Mouse (Mus musculus): ENCODE data around the gene 2010300C02Rik. TPM values are rescaled to one million over a fixed set of nuclear protein-coding genes. Genes with fewer than 3 reads are reported as not detected.

2010300C02Rik gene
- polyA plus RNA-seq, 1 experiment from 2014 or later = 0.81 TPM

- no peak overlapping the region for H3K9ac ChIP-seq (ENCODE audit: low read length)
- DNase-seq (ENCODE audit: low spot score) = no peak
- no peak overlapping the region for H3K4me2 ChIP-seq (ENCODE audit: low read depth)
- no peak overlapping the region for H3K4me3 ChIP-seq (ENCODE audit: low read depth, low read length)
- no peak for ATAC-seq (ENCODE audit: insufficient read depth, low FRiP score, low TSS enrichment)
- H3K36me3 ChIP-seq (ENCODE audit: control insufficient read depth, insufficient read depth, low read length) = no peaks in the 10 kb centered on the region
- no peak overlapping the region for H3K27ac ChIP-seq (ENCODE audit: low read depth, low read length)
- no peaks in the 10 kb centered on the region for H3K27me3 ChIP-seq (ENCODE audit: control insufficient read depth, insufficient read depth, low read length)
- no peaks in the 10 kb centered on the region for H3K9me3 ChIP-seq (ENCODE audit: control insufficient read depth, low read length)
- H3K4me1 ChIP-seq (ENCODE audit: control insufficient read depth, insufficient read depth, low read length) = no peaks in the 10 kb centered on the region
- WGBS = 93% methylated on average over 5 of the region's 5 CpGs
These were observed 16.0 kb upstream of the 2010300C02Rik start for GRCm38 (mm10) chr1:37735932-37736331.

- H3K4me1 ChIP-seq (ENCODE audit: control insufficient read depth, insufficient read depth, low read length) = no peaks in the 10 kb centered on the region
- no peak overlapping the region for H3K4me3 ChIP-seq (ENCODE audit: low read depth, low read length)
- ATAC-seq (ENCODE audit: insufficient read depth, low FRiP score, low TSS enrichment) = no peak
- 78% methylated on average over 7 of the region's 7 CpGs for WGBS
- no peaks in the 10 kb centered on the region for H3K9me3 ChIP-seq (ENCODE audit: control insufficient read depth, low read length)
- H3K9ac ChIP-seq (ENCODE audit: low read length) = no peak overlapping the region
- H3K27me3 ChIP-seq (ENCODE audit: control insufficient read depth, insufficient read depth, low read length) = no peaks in the 10 kb centered on the region
- H3K27ac ChIP-seq (ENCODE audit: low read depth, low read length) = no peak overlapping the region
- no peak overlapping the region for H3K4me2 ChIP-seq (ENCODE audit: low read depth)
- no peak for DNase-seq (ENCODE audit: low spot score)
- no peaks in the 10 kb centered on the region for H3K36me3 ChIP-seq (ENCODE audit: control insufficient read depth, insufficient read depth, low read length)
These were observed 15.0 kb upstream of the 2010300C02Rik start for GRCm38 (mm10) chr1:37734841-37735240.

GRCm38 (mm10) chr1:37729353-37729752, 9.5 kb upstream of the 2010300C02Rik start:
- Histone ChIP-seq H3K27ac (ENCODE audit: low read depth, low read length) (no peak overlapping the region), H3K4me3 (ENCODE audit: low read depth, low read length) (no peak overlapping the region), H3K9me3 (ENCODE audit: control insufficient read depth, low read length) (no peaks in the 10 kb centered on the region), H3K27me3 (ENCODE audit: control insufficient read depth, insufficient read depth, low read length) (no peaks in the 10 kb centered on the region), H3K4me1 (ENCODE audit: control insufficient read depth, insufficient read depth, low read length) (no peaks in the 10 kb centered on the region), H3K4me2 (ENCODE audit: low read depth) (no peak overlapping the region), H3K9ac (ENCODE audit: low read length) (no peak overlapping the region), H3K36me3 (ENCODE audit: control insufficient read depth, insufficient read depth, low read length) (no peaks in the 10 kb centered on the region)
- DNase-seq (ENCODE audit: low spot score) = no peak
- ATAC-seq (ENCODE audit: insufficient read depth, low FRiP score, low TSS enrichment) = no peak
- WGBS = 95% methylated on average over 8 of the region's 8 CpGs

- Histone ChIP-seq H3K36me3 (ENCODE audit: control insufficient read depth, insufficient read depth, low read length) (no peaks in the 10 kb centered on the region), H3K27me3 (ENCODE audit: control insufficient read depth, insufficient read depth, low read length) (no peaks in the 10 kb centered on the region), H3K4me2 (ENCODE audit: low read depth) (no peak overlapping the region), H3K9me3 (ENCODE audit: control insufficient read depth, low read length) (no peaks in the 10 kb centered on the region), H3K9ac (ENCODE audit: low read length) (no peak overlapping the region), H3K4me3 (ENCODE audit: low read depth, low read length) (no peak overlapping the region), H3K4me1 (ENCODE audit: control insufficient read depth, insufficient read depth, low read length) (no peaks in the 10 kb centered on the region), H3K27ac (ENCODE audit: low read depth, low read length) (no peak overlapping the region)
- no peak for ATAC-seq (ENCODE audit: insufficient read depth, low FRiP score, low TSS enrichment)
- 74% methylated on average over 10 of the region's 10 CpGs for WGBS
- no peak for DNase-seq (ENCODE audit: low spot score)
These were observed 8.2 kb upstream of the 2010300C02Rik start for GRCm38 (mm10) chr1:37728053-37728452.

GRCm38 (mm10) chr1:37727186-37727585, 7.3 kb upstream of the 2010300C02Rik start:
- ATAC-seq (ENCODE audit: insufficient read depth, low FRiP score, low TSS enrichment) (no peak), DNase-seq (ENCODE audit: low spot score) (no peak)
- H3K9ac ChIP-seq (ENCODE audit: low read length) = no peak overlapping the region
- H3K27me3 ChIP-seq (ENCODE audit: control insufficient read depth, insufficient read depth, low read length) = no peaks in the 10 kb centered on the region
- no peaks in the 10 kb centered on the region for H3K9me3 ChIP-seq (ENCODE audit: control insufficient read depth, low read length)
- H3K4me3 ChIP-seq (ENCODE audit: low read depth, low read length) = no peak overlapping the region
- H3K4me2 ChIP-seq (ENCODE audit: low read depth) = no peak overlapping the region
- no peak overlapping the region for H3K27ac ChIP-seq (ENCODE audit: low read depth, low read length)
- H3K4me1 ChIP-seq (ENCODE audit: control insufficient read depth, insufficient read depth, low read length) = no peaks in the 10 kb centered on the region
- 77% methylated on average over 8 of the region's 8 CpGs for WGBS
- H3K36me3 ChIP-seq (ENCODE audit: control insufficient read depth, insufficient read depth, low read length) = no peaks in the 10 kb centered on the region

GRCm38 (mm10) chr1:37726426-37726825, 6.5 kb upstream of the 2010300C02Rik start:
- Histone ChIP-seq H3K27me3 (ENCODE audit: control insufficient read depth, insufficient read depth, low read length) (no peaks in the 10 kb centered on the region; the same call in 1 of the 2 replicates), H3K27ac (ENCODE audit: low read depth, low read length) (no peak overlapping the region), H3K4me3 (ENCODE audit: low read depth, low read length) (no peak overlapping the region), H3K36me3 (ENCODE audit: control insufficient read depth, insufficient read depth, low read length) (no peaks in the 10 kb centered on the region), H3K9me3 (ENCODE audit: control insufficient read depth, low read length) (no peaks in the 10 kb centered on the region), H3K4me1 (ENCODE audit: control insufficient read depth, insufficient read depth, low read length) (no peaks in the 10 kb centered on the region), H3K4me2 (ENCODE audit: low read depth) (no peak overlapping the region), H3K9ac (ENCODE audit: low read length) (no peak overlapping the region)
- no peak for DNase-seq (ENCODE audit: low spot score)
- ATAC-seq (ENCODE audit: insufficient read depth, low FRiP score, low TSS enrichment) = no peak
- 80% methylated on average over 8 of the region's 8 CpGs for WGBS

GRCm38 (mm10) chr1:37725880-37726279, 6.0 kb upstream of the 2010300C02Rik start:
- no peak overlapping the region for H3K27ac ChIP-seq (ENCODE audit: low read depth, low read length)
- H3K4me2 ChIP-seq (ENCODE audit: low read depth) = no peak overlapping the region
- no peak overlapping the region for H3K9ac ChIP-seq (ENCODE audit: low read length)
- no peak overlapping the region for H3K4me3 ChIP-seq (ENCODE audit: low read depth, low read length)
- peaks cover under 1% of the 10 kb centered on the region; the same call in 1 of the 2 replicates for H3K27me3 ChIP-seq (ENCODE audit: control insufficient read depth, insufficient read depth, low read length)
- H3K4me1 ChIP-seq (ENCODE audit: control insufficient read depth, insufficient read depth, low read length) = no peaks in the 10 kb centered on the region
- WGBS = 80% methylated on average over 12 of the region's 12 CpGs
- H3K36me3 ChIP-seq (ENCODE audit: control insufficient read depth, insufficient read depth, low read length) = no peaks in the 10 kb centered on the region
- DNase-seq (ENCODE audit: low spot score) (no peak), ATAC-seq (ENCODE audit: insufficient read depth, low FRiP score, low TSS enrichment) (no peak)
- H3K9me3 ChIP-seq (ENCODE audit: control insufficient read depth, low read length) = no peaks in the 10 kb centered on the region

- Histone ChIP-seq H3K4me1 (ENCODE audit: control insufficient read depth, insufficient read depth, low read length) (peaks cover 8% of the 10 kb centered on the region), H3K9me3 (ENCODE audit: control insufficient read depth, low read length) (no peaks in the 10 kb centered on the region), H3K9ac (ENCODE audit: low read length) (no peak overlapping the region), H3K27ac (ENCODE audit: low read depth, low read length) (no peak overlapping the region), H3K27me3 (ENCODE audit: control insufficient read depth, insufficient read depth, low read length) (peaks cover 15% of the 10 kb centered on the region; the same call in 1 of the 2 replicates), H3K4me3 (ENCODE audit: low read depth, low read length) (no peak overlapping the region), H3K4me2 (ENCODE audit: low read depth) (no peak overlapping the region), H3K36me3 (ENCODE audit: control insufficient read depth, insufficient read depth, low read length) (no peaks in the 10 kb centered on the region)
- WGBS = 74% methylated on average over 5 of the region's 5 CpGs
- no peak for ATAC-seq (ENCODE audit: insufficient read depth, low FRiP score, low TSS enrichment)
- DNase-seq (ENCODE audit: low spot score) = no peak
These were observed 1.2 kb upstream of the 2010300C02Rik start for GRCm38 (mm10) chr1:37721092-37721491.

- peak; percentile 29 for DNase-seq (ENCODE audit: low spot score)
- Histone ChIP-seq H3K4me3 (ENCODE audit: low read depth, low read length) (peak overlapping the region; percentile 61), H3K4me2 (ENCODE audit: low read depth) (peak overlapping the region; percentile 95), H3K9me3 (ENCODE audit: control insufficient read depth, low read length) (no peaks in the 10 kb centered on the region), H3K27me3 (ENCODE audit: control insufficient read depth, insufficient read depth, low read length) (peaks cover 15% of the 10 kb centered on the region; the same call in 1 of the 2 replicates), H3K9ac (ENCODE audit: low read length) (peak overlapping the region; percentile 50), H3K27ac (ENCODE audit: low read depth, low read length) (no peak overlapping the region), H3K4me1 (ENCODE audit: control insufficient read depth, insufficient read depth, low read length) (peaks cover 8% of the 10 kb centered on the region), H3K36me3 (ENCODE audit: control insufficient read depth, insufficient read depth, low read length) (no peaks in the 10 kb centered on the region)
- ATAC-seq (ENCODE audit: insufficient read depth, low FRiP score, low TSS enrichment) = peak; percentile 55
- WGBS = 3% methylated on average over 34 of the region's 49 CpGs
These were observed 708 bp downstream of the 2010300C02Rik start for GRCm38 (mm10) chr1:37719030-37719723.
